Mouse (Mus musculus): ENCODE measurements around the gene Trpm1.

DNA sequence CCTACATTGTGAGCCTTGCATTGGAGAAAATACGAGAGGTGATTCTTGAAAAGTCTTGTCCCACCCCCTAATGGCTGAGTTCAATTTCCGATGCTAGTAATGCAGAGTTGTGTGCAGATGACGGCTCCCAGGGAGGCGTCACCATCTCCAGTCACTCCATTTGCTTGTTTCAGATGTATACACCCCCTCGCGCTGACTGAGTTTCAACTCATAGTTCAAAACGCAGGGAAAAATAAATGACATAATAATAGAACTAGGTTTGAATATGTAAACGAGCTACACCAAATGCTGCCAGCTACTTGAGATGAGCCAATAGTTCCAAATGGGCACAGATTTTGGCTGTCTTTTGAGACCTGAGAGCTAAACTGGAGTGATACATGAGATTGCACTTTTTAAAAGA, 84.1 kb downstream of the Trpm1 start:
- no peak for TF ChIP-seq CTCF (IDR thresholded peaks at IDR 0.05; ENCODE audit: control insufficient read depth, insufficient read depth, low read length)
- no peak for TF ChIP-seq POLR2A (IDR thresholded peaks at IDR 0.05; ENCODE audit: borderline replicate concordance, control insufficient read depth, low read depth, low read length)

Measured in bone marrow, adult 2 months (tissue).